Mouse (Mus musculus): ENCODE results near the gene Rgs7. TPM values are rescaled to one million over a fixed set of nuclear protein-coding genes. Genes with fewer than 3 reads are reported as not detected.
A peak's percentile ranks its signal among the peaks of the same experiment; 100 is the strongest.

The Rgs7 gene
- polyA plus RNA-seq, 1 experiment from 2014 or later = 0.65 TPM

GRCm38 (mm10) chr1:175040038-175040437 is 452.3 kb downstream of the Rgs7 start:
- Histone ChIP-seq H3K4me3 (no peak overlapping the region), H3K4me2 (no peak overlapping the region), H3K27me3 (no peaks in the 10 kb centered on the region), H3K9ac (no peak overlapping the region), H3K27ac (no peak overlapping the region), H3K4me1 (no peaks in the 10 kb centered on the region), H3K36me3 (no peaks in the 10 kb centered on the region), H3K9me3 (no peaks in the 10 kb centered on the region)
- 90% methylated on average over 4 of the region's 4 CpGs for WGBS
- no peak for ATAC-seq (ENCODE audit: insufficient number of reproducible peaks, low FRiP score, low TSS enrichment, low read depth)

- Histone ChIP-seq H3K36me3 (no peaks in the 10 kb centered on the region), H3K4me3 (no peak overlapping the region), H3K4me2 (no peak overlapping the region), H3K9me3 (no peaks in the 10 kb centered on the region), H3K27ac (no peak overlapping the region), H3K9ac (no peak overlapping the region), H3K27me3 (no peaks in the 10 kb centered on the region), H3K4me1 (no peaks in the 10 kb centered on the region)
- ATAC-seq (ENCODE audit: insufficient number of reproducible peaks, low FRiP score, low TSS enrichment, low read depth) = no peak
- WGBS = 64% methylated on average over 6 of the region's 6 CpGs
Measured at GRCm38 (mm10) chr1:175039567-175039966, 452.7 kb downstream of the Rgs7 start.

- H3K4me3 ChIP-seq = no peak overlapping the region
- 34% methylated on average over 5 of the region's 5 CpGs for WGBS
- H3K4me1 ChIP-seq = no peaks in the 10 kb centered on the region
- H3K27ac ChIP-seq = no peak overlapping the region
- no peak overlapping the region for H3K4me2 ChIP-seq
- H3K9me3 ChIP-seq = no peaks in the 10 kb centered on the region
- H3K27me3 ChIP-seq = no peaks in the 10 kb centered on the region
- H3K9ac ChIP-seq = no peak overlapping the region
- ATAC-seq (ENCODE audit: insufficient number of reproducible peaks, low FRiP score, low TSS enrichment, low read depth) = no peak
- H3K36me3 ChIP-seq = no peaks in the 10 kb centered on the region
Measured at GRCm38 (mm10) chr1:175035461-175035860, 456.8 kb downstream of the Rgs7 start.

- ATAC-seq (ENCODE audit: insufficient number of reproducible peaks, low FRiP score, low TSS enrichment, low read depth) = no peak
- 27% methylated on average over 6 of the region's 6 CpGs for WGBS
- Histone ChIP-seq H3K9ac (no peak overlapping the region), H3K27me3 (no peaks in the 10 kb centered on the region), H3K4me1 (peaks cover 7% of the 10 kb centered on the region), H3K9me3 (no peaks in the 10 kb centered on the region), H3K4me3 (no peak overlapping the region), H3K36me3 (no peaks in the 10 kb centered on the region), H3K4me2 (no peak overlapping the region), H3K27ac (no peak overlapping the region)
Measured at GRCm38 (mm10) chr1:175032015-175032414, 460.3 kb downstream of the Rgs7 start.

GRCm38 (mm10) chr1:175028716-175029204 is 463.5 kb downstream of the Rgs7 start:
- peaks cover 7% of the 10 kb centered on the region for H3K4me1 ChIP-seq
- H3K27me3 ChIP-seq = no peaks in the 10 kb centered on the region
- no peak overlapping the region for H3K4me3 ChIP-seq
- ATAC-seq (ENCODE audit: insufficient number of reproducible peaks, low FRiP score, low TSS enrichment, low read depth) = peak; percentile 38; the same call in 1 of the 2 replicates
- WGBS = 7% methylated on average over 9 of the region's 9 CpGs
- H3K4me2 ChIP-seq = peak overlapping the region; percentile 14; the same call in 1 of the 2 replicates
- H3K9ac ChIP-seq = no peak overlapping the region
- no peaks in the 10 kb centered on the region for H3K9me3 ChIP-seq
- H3K36me3 ChIP-seq = no peaks in the 10 kb centered on the region
- H3K27ac ChIP-seq = no peak overlapping the region

GRCm38 (mm10) chr1:175028267-175028666 is 464.0 kb downstream of the Rgs7 start:
- WGBS = 5% methylated on average over 4 of the region's 4 CpGs
- no peak overlapping the region for H3K4me2 ChIP-seq
- no peaks in the 10 kb centered on the region for H3K27me3 ChIP-seq
- no peak overlapping the region for H3K27ac ChIP-seq
- H3K4me1 ChIP-seq = peaks cover 7% of the 10 kb centered on the region
- ATAC-seq (ENCODE audit: insufficient number of reproducible peaks, low FRiP score, low TSS enrichment, low read depth) = no peak
- H3K9ac ChIP-seq = no peak overlapping the region
- no peaks in the 10 kb centered on the region for H3K36me3 ChIP-seq
- H3K4me3 ChIP-seq = no peak overlapping the region
- H3K9me3 ChIP-seq = no peaks in the 10 kb centered on the region

- Histone ChIP-seq H3K27ac (no peak overlapping the region), H3K4me2 (no peak overlapping the region), H3K36me3 (no peaks in the 10 kb centered on the region), H3K4me3 (no peak overlapping the region), H3K27me3 (no peaks in the 10 kb centered on the region), H3K4me1 (peaks cover 7% of the 10 kb centered on the region), H3K9ac (no peak overlapping the region), H3K9me3 (no peaks in the 10 kb centered on the region)
- no peak for ATAC-seq (ENCODE audit: insufficient number of reproducible peaks, low FRiP score, low TSS enrichment, low read depth)
- 48% methylated on average over 7 of the region's 7 CpGs for WGBS
Measured at GRCm38 (mm10) chr1:175025781-175026309, 466.5 kb downstream of the Rgs7 start.

- H3K27ac ChIP-seq = no peak overlapping the region
- H3K4me2 ChIP-seq = no peak overlapping the region
- no peak for ATAC-seq (ENCODE audit: insufficient number of reproducible peaks, low FRiP score, low TSS enrichment, low read depth)
- no peaks in the 10 kb centered on the region for H3K9me3 ChIP-seq
- H3K9ac ChIP-seq = no peak overlapping the region
- H3K4me1 ChIP-seq = peaks cover 7% of the 10 kb centered on the region
- WGBS = 76% methylated on average over 1 of the region's 1 CpGs
- no peaks in the 10 kb centered on the region for H3K36me3 ChIP-seq
- no peak overlapping the region for H3K4me3 ChIP-seq
- H3K27me3 ChIP-seq = no peaks in the 10 kb centered on the region
Measured at GRCm38 (mm10) chr1:175024136-175024535, 468.2 kb downstream of the Rgs7 start.

Other genes starting within 250 kb of the Rgs7 start
- gene Kmo, start 127.9 kb upstream of the Rgs7 start, polyA plus RNA-seq (2015; fragmentation: Nextera tagmentation; extraction: Ambion mirVana) = 0.16 and 0.31 TPM in 2 replicates
- gene Fh1, start 133.1 kb upstream of the Rgs7 start, polyA plus RNA-seq (2015; fragmentation: Nextera tagmentation; extraction: Ambion mirVana) = 93.9 and 103 TPM in 2 replicates
- 4.8 and 5.3 TPM in 2 replicates for gene Opn3, start 200.3 kb upstream of the Rgs7 start, polyA plus RNA-seq (2015; fragmentation: Nextera tagmentation; extraction: Ambion mirVana)
- gene Chml, start 200.4 kb upstream of the Rgs7 start, polyA plus RNA-seq (2015; fragmentation: Nextera tagmentation; extraction: Ambion mirVana) = 1.4 and 1.5 TPM in 2 replicates
- gene Wdr64, start 206.1 kb upstream of the Rgs7 start, polyA plus RNA-seq (2015; fragmentation: Nextera tagmentation; extraction: Ambion mirVana) = not detected in 2 replicates